Mouse (Mus musculus) heart, postnatal 0 days (tissue): ENCODE measurements around the gene Prelid3b.

Experiments used
- CTCF ChIP-seq: IDR thresholded peaks from 2 replicates; pipeline ENCODE4 v1.5.1; 2016; ENCODE audit warnings: antibody characterized with exemption, control low read depth, low read depth
- EP300 ChIP-seq: IDR thresholded peaks from 2 replicates; pipeline ENCODE4 v1.6.1; 2016; ENCODE audit warnings: antibody characterized with exemption, low read depth

DNA sequence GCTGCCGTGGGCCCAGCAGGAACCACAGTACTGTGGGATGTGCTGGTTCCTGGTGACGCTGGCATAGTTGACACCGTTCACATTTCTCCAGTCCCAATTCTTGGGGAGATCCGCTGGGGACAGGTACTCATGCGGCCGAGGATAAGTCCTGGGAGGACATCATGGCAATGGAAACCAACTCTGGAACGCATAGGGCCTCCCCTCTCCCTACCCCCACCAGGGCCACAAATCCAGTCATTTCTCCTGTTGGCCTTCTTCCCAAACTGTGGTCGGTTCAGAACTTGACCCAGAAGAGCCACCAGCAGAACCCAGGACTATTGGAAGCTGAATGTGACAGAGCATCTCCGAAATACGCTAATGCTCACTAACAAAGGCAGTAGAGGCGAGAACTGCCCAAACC is 34.7 kb downstream of the Prelid3b start:
- TF ChIP-seq CTCF (no peak), EP300 (no peak)
